Mouse (Mus musculus): ENCODE results near the gene Tmem88b. TPM values are rescaled to one million over a fixed set of nuclear protein-coding genes. Genes with fewer than 3 reads are reported as not detected.

The Tmem88b gene
- polyA plus RNA-seq (2017; shearing (Covaris generic)): 0.05 TPM

GRCm38 (mm10) chr4:155785819-155786218 lies at the start of gene Tmem88b:
TSS of gene Tmem88b (minus strand) at chr4:155785874.

GRCm38 (mm10) chr4:155831205-155831766 lies 45.6 kb upstream of the Tmem88b start, which contains the start of gene Aurkaip1:
TSS of gene Aurkaip1 (plus strand) at chr4:155831272.

GRCm38 (mm10) chr4:155811929-155812664 lies 26.4 kb upstream of the Tmem88b start, which contains the start of gene Ccnl2:
TSS of gene Ccnl2 (plus strand) at chr4:155812489.

GRCm38 (mm10) chr4:155802741-155803339 lies 17.2 kb upstream of the Tmem88b start, which contains the start of gene Mrpl20:
TSS of gene Mrpl20 (plus strand) at chr4:155802878.

GRCm38 (mm10) chr4:155790021-155790489 lies 4.4 kb upstream of the Tmem88b start, which contains the start of gene Ankrd65:
TSS of gene Ankrd65 (plus strand) at chr4:155790439.

DNA sequence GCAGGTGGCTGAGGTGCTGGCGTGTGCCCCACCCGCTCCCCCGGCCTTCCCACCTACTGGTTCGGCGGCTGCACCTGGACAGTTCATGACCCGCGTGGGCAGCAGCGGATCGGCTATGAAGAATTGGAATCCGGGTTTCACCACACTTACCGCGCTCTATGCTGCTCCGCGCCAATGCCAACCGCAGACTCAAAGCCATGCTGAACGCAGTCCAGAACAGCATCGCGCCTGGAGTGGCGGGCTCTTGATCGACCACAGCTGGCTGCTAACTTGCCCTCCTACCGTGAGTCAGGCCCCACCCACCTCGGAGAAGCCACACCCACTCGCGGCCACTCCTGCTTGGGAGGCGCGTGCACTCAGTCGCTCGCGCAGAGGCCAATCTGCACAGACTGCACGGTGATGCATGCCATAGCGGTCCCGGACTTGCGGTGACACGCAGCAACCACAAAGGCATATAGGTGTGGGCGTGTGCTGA lies 11.4 kb downstream of the Tmem88b start, which contains the start of gene Vwa1:
Vwa1 (minus strand) TSS at position 419 of the 475 bp plus-strand sequence.

GRCm38 (mm10) chr4:155760613-155761355 lies 24.9 kb downstream of the Tmem88b start, which contains the start of gene Atad3a:
TSS of gene Atad3a (minus strand) at chr4:155761093.

GRCm38 (mm10) chr4:155734350-155734941 lies 51.2 kb downstream of the Tmem88b start, which contains the start of gene Tmem240:
TSS of gene Tmem240 (plus strand) at chr4:155734800.

Other genes with a start within 250 kb of the Tmem88b start
- gene Nadk, start 223.5 kb downstream of the Tmem88b start, polyA plus RNA-seq (2017; shearing (Covaris generic)): 141 TPM
- gene Slc35e2, start 184.5 kb downstream of the Tmem88b start, polyA plus RNA-seq (2017; shearing (Covaris generic)): 11.2 TPM
- gene Cdk11b, start 161.0 kb downstream of the Tmem88b start, polyA plus RNA-seq (2017; shearing (Covaris generic)): 161 TPM
- not detected for gene Gm10563, start 140.5 kb downstream of the Tmem88b start, polyA plus RNA-seq (2017; shearing (Covaris generic))
- gene Mmp23, start 132.5 kb downstream of the Tmem88b start, polyA plus RNA-seq (2017; shearing (Covaris generic)): 0.23 TPM
- gene Mib2, start 116.7 kb downstream of the Tmem88b start, polyA plus RNA-seq (2017; shearing (Covaris generic)): 41.7 TPM
- gene Fndc10, start 91.5 kb downstream of the Tmem88b start, polyA plus RNA-seq (2017; shearing (Covaris generic)): 14.9 TPM
- 178 TPM for gene Ssu72, start 81.1 kb downstream of the Tmem88b start, polyA plus RNA-seq (2017; shearing (Covaris generic))
- gene Tmem240, start 51.1 kb downstream of the Tmem88b start, polyA plus RNA-seq (2017; shearing (Covaris generic)): 0.75 TPM
- gene Atad3a, start 24.8 kb downstream of the Tmem88b start, polyA plus RNA-seq (2017; shearing (Covaris generic)): 98.2 TPM
- gene Vwa1, start 11.2 kb downstream of the Tmem88b start, polyA plus RNA-seq (2017; shearing (Covaris generic)): 0.35 TPM
- 0.20 TPM for gene Ankrd65, start 4.6 kb upstream of the Tmem88b start, polyA plus RNA-seq (2017; shearing (Covaris generic))
- gene Mrpl20, start 17.0 kb upstream of the Tmem88b start, polyA plus RNA-seq (2017; shearing (Covaris generic)): 121 TPM
- gene Ccnl2, start 26.6 kb upstream of the Tmem88b start, polyA plus RNA-seq (2017; shearing (Covaris generic)): 291 TPM
- gene Aurkaip1, start 45.4 kb upstream of the Tmem88b start, polyA plus RNA-seq (2017; shearing (Covaris generic)): 187 TPM
- gene Mxra8, start 53.8 kb upstream of the Tmem88b start, polyA plus RNA-seq (2017; shearing (Covaris generic)): 4.2 TPM
- 69.5 TPM for gene Dvl1, start 61.5 kb upstream of the Tmem88b start, polyA plus RNA-seq (2017; shearing (Covaris generic))
- gene Tas1r3, start 77.5 kb upstream of the Tmem88b start, polyA plus RNA-seq (2017; shearing (Covaris generic)): 1.2 TPM
- gene Cptp, start 83.6 kb upstream of the Tmem88b start, polyA plus RNA-seq (2017; shearing (Covaris generic)): 13.6 TPM
- 118 TPM for gene Ints11, start 83.7 kb upstream of the Tmem88b start, polyA plus RNA-seq (2017; shearing (Covaris generic))
- 37.8 TPM for gene Pusl1, start 105.9 kb upstream of the Tmem88b start, polyA plus RNA-seq (2017; shearing (Covaris generic))
- 23.0 TPM for gene Acap3, start 105.9 kb upstream of the Tmem88b start, polyA plus RNA-seq (2017; shearing (Covaris generic))
- 143 TPM for gene Ube2j2, start 158.0 kb upstream of the Tmem88b start, polyA plus RNA-seq (2017; shearing (Covaris generic))
- 16.9 TPM for gene C1qtnf12, start 176.4 kb upstream of the Tmem88b start, polyA plus RNA-seq (2017; shearing (Covaris generic))
- 10.6 TPM for gene B3galt6, start 206.8 kb upstream of the Tmem88b start, polyA plus RNA-seq (2017; shearing (Covaris generic))
- gene Sdf4, start 207.0 kb upstream of the Tmem88b start, polyA plus RNA-seq (2017; shearing (Covaris generic)): 491 TPM
- 804 TPM for gene Tnfrsf4, start 228.0 kb upstream of the Tmem88b start, polyA plus RNA-seq (2017; shearing (Covaris generic))
- 759 TPM for gene Tnfrsf18, start 240.3 kb upstream of the Tmem88b start, polyA plus RNA-seq (2017; shearing (Covaris generic))

Data from CD4-positive, CD25-positive, alpha-beta regulatory T cell (primary cell).